Mouse (Mus musculus) E14TG2a.4 (cell line): ENCODE measurements around the gene BC049352.

ENCODE experiments used
- CTCF ChIP-seq: conservative IDR thresholded peaks from 2 replicates; pipeline ENCODE4 v1.5.1; 2014; ENCODE audit warnings: low read length
- POU5F1 ChIP-seq: IDR thresholded peaks from 2 replicates; pipeline ENCODE4 v1.6.1; 2014; ENCODE audit warnings: low read length, borderline replicate concordance

DNA sequence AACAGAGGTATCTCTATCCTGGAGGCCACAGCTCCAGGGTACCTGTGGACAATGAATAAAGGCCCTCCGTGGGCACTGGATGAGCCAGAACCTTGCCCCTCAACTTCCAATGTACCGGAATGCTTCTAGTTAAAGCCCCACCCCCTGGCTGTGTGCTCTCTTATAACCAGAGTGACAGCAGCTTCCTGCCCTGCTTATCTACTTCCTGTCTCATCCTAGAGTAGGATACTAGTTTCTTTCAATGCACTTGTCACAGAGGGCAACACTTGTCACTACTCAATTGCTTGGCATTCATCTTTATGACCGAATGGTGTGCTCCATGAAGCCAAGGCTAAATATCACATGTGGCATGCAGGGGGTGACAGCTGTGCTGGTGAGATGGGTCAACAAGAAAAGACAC, 69.5 kb downstream of the BC049352 start:
- TF ChIP-seq CTCF (no peak), POU5F1 (no peak)
